Mouse (Mus musculus) ES-E14 (cell line): ENCODE measurements around the gene Tepp.

Experiments used
- CHD2 ChIP-seq: IDR thresholded peaks from 2 replicates; pipeline ENCODE4 v1.6.1; 2014; ENCODE audit warnings: mild to moderate bottlenecking, low read depth, low read length, inconsistent platforms
- ZNF384 ChIP-seq: IDR thresholded peaks from 2 replicates; pipeline ENCODE4 v1.6.1; 2012; ENCODE audit warnings: low read depth, low read length, inconsistent platforms

DNA sequence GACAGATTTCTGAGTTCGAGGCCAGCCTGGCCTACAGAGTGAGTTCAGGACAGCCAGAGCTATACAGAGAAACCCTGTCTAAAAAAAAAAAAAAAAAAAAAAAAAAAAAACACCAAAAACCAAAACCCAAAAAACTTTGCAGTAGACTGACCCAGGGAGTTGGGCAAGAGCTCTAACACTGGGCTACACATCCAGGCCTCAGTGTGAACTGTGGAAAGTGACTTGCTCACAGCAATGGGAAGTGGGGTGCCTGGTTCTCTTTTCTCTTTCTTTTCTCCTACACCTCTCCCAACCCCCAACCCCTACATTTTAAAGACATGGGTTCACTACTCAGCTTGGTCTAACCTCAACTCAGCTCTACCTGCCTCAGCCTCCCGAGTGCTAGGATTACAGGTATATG is 48.2 kb upstream of the Tepp start:
- TF ChIP-seq ZNF384 (no peak), CHD2 (no peak)
